Mouse (Mus musculus) myocyte (in vitro differentiated cells): Measurements from ENCODE around the gene Slain1. TPM values are rescaled to one million over a fixed set of nuclear protein-coding genes. Genes with fewer than 3 reads are reported as not detected.

ENCODE experiments used
- H3K27me3 ChIP-seq: one replicate; pipeline ENCODE4 v1.6.1; 2011; ENCODE audit not compliant: control insufficient read depth, insufficient read depth, insufficient read length
- H3K36me3 ChIP-seq: one replicate; pipeline ENCODE4 v1.6.1; 2011; ENCODE audit not compliant: control insufficient read depth, insufficient read depth
- H3K4me2 ChIP-seq: one replicate; pipeline ENCODE4 v1.6.1; 2011; ENCODE audit warnings: low read depth, control low read depth
- H3K4me3 ChIP-seq: one replicate; pipeline ENCODE4 v1.5.1; 2011; ENCODE audit warnings: mild to moderate bottlenecking, control low read depth, moderate library complexity
- H3K79me2 ChIP-seq: one replicate; pipeline ENCODE4 v1.6.1; 2011; ENCODE audit not compliant: control insufficient read depth, insufficient read depth
- H3ac ChIP-seq: one replicate; pipeline ENCODE4 v1.6.1; 2011; ENCODE audit not compliant: control insufficient read depth, insufficient read length
- CEBPB ChIP-seq: IDR thresholded peaks from 2 replicates; pipeline ENCODE4 v1.6.1; 2011; ENCODE audit warnings: mild to moderate bottlenecking, moderate library complexity; ENCODE audit not compliant: poor library complexity, insufficient read depth, severe bottlenecking
- E2F4 ChIP-seq: IDR thresholded peaks from one replicate; pipeline ENCODE4 v1.6.1; 2011; ENCODE audit warnings: mild to moderate bottlenecking, control low read depth, moderate library complexity; ENCODE audit not compliant: insufficient read depth
- MAX ChIP-seq: IDR thresholded peaks from one replicate; pipeline ENCODE4 v1.6.1; 2011; ENCODE audit warnings: low read depth, mild to moderate bottlenecking, control low read depth
- MYOD1 ChIP-seq, 3 experiments: IDR thresholded peaks; one replicate each; pipeline ENCODE4 v1.6.1; 2011; ENCODE audit warnings: control low read depth in 2 of 3, low read depth in 2 of 3, mild to moderate bottlenecking in 2 of 3, moderate library complexity in 1 of 3; ENCODE audit not compliant: insufficient read length in 2 of 3, control insufficient read depth in 1 of 3
- MYOG ChIP-seq, 3 experiments: IDR thresholded peaks; one replicate each; pipeline ENCODE4 v1.6.1; 2011; ENCODE audit warnings: control low read depth in 2 of 3, low read depth in 2 of 3, mild to moderate bottlenecking in 2 of 3; ENCODE audit not compliant: insufficient read length in 2 of 3, control insufficient read depth in 1 of 3, insufficient read depth in 1 of 3
- POLR2A ChIP-seq: IDR thresholded peaks from one replicate; pipeline ENCODE4 v1.6.1; 2011; ENCODE audit warnings: low read depth, mild to moderate bottlenecking, control low read depth, moderate library complexity; ENCODE audit not compliant: insufficient read length
- POLR2AphosphoS2 ChIP-seq: IDR thresholded peaks from one replicate; pipeline ENCODE4 v1.6.1; 2011; ENCODE audit warnings: low read depth, control low read depth; ENCODE audit not compliant: insufficient read length
- REST ChIP-seq: IDR thresholded peaks from one replicate; pipeline ENCODE4 v1.6.1; 2011; ENCODE audit warnings: mild to moderate bottlenecking, control low read depth, moderate library complexity; ENCODE audit not compliant: insufficient read depth, insufficient read length
- SRF ChIP-seq: IDR thresholded peaks from one replicate; pipeline ENCODE4 v1.6.1; 2011; ENCODE audit warnings: low read depth; ENCODE audit not compliant: control insufficient read depth, insufficient read length
- TCF12 ChIP-seq: IDR thresholded peaks from one replicate; pipeline ENCODE4 v1.6.1; 2011; ENCODE audit warnings: mild to moderate bottlenecking, control low read depth; ENCODE audit not compliant: poor library complexity, insufficient read depth, severe bottlenecking
- TCF3 ChIP-seq: IDR thresholded peaks from one replicate; pipeline ENCODE4 v1.6.1; 2011; ENCODE audit warnings: low read depth, control low read depth; ENCODE audit not compliant: insufficient read length
- USF1 ChIP-seq: IDR thresholded peaks from one replicate; pipeline ENCODE4 v1.6.1; 2011; ENCODE audit warnings: low read depth, mild to moderate bottlenecking, control low read depth, moderate library complexity
- polyA plus RNA-seq: library from polyadenylated mRNA; unstranded; fragments of >200 nt; fragmentation: generic; extraction: Trizol; gene quantifications from one replicate; pipeline ENCODE4 v1.2.1, GENCODE M21; 2012; ENCODE audit warnings: missing spikeins

The Slain1 gene
- polyA plus RNA-seq, 1 experiment: not detected

DNA sequence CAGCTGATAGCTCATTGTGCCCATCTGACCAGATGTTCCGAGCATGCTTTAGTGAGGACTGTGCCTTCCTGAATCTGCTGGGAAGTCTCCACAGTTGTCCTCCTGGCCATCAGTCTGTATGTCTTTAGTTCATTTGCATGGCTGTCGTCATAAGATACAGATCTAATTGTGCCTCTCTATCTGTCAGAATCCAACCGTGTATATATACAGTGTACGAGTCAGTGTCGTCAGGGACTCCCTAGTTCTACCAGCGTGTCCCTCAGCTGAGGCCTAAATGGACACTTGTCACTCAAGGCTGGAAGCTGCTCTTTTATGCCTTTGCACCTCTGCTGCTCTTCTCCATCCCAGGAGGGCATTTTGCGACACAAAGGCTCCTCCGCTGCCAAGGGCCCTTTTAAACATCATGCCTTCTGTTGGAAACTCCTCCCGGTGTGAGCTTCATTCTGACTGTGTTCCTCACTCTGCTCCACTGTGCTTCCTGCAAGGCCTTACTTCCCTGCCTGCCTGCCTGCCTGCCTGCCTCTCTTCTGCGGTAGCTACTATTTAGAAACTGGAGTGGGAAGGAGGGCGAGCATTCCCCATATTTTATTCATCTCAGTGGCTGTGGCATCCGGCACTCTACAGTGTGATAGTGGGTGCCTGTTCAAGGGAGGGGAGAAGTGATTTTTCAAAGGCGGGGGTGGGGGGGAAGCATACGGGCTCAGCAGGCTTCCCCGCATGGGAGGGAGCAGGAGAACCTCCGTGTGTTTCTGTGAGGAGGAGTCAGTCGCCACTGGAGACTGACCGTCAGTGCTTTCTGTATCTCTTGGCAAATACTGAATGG lies 29.6 kb downstream of the Slain1 start:
- H3K36me3 ChIP-seq: no peaks in the 10 kb centered on the region
- H3K27me3 ChIP-seq: no peaks in the 10 kb centered on the region
- H3ac ChIP-seq: no peak overlapping the region
- no peaks in the 10 kb centered on the region for H3K79me2 ChIP-seq
- no peak overlapping the region for H3K4me2 ChIP-seq
- TF ChIP-seq POLR2A: no peak
- no peak for TF ChIP-seq MYOD1 (IDR thresholded peaks at IDR 0.05; ENCODE audit: control insufficient read depth in 1 of 3, insufficient read length in 2 of 3, low read depth in 2 of 3)
- TF ChIP-seq MYOG (IDR thresholded peaks at IDR 0.05; ENCODE audit: control insufficient read depth in 1 of 3, insufficient read depth in 1 of 3, insufficient read length in 2 of 3, low read depth in 2 of 3): no peak
- no peak for TF ChIP-seq MAX
- no peak for TF ChIP-seq TCF3
- no peak for TF ChIP-seq POLR2AphosphoS2
- no peak for TF ChIP-seq USF1
- TF ChIP-seq E2F4: no peak
- TF ChIP-seq CEBPB: no peak
- no peak for TF ChIP-seq REST
- no peak for TF ChIP-seq SRF
- no peak for TF ChIP-seq TCF12
- H3K4me3 ChIP-seq: no peak overlapping the region

GRCm38 (mm10) chr14:103680285-103680819 lies 30.3 kb downstream of the Slain1 start:
- Histone ChIP-seq H3K4me2 (no peak overlapping the region), H3K79me2 (no peaks in the 10 kb centered on the region), H3K27me3 (no peaks in the 10 kb centered on the region), H3K4me3 (no peak overlapping the region), H3K36me3 (no peaks in the 10 kb centered on the region), H3ac (no peak overlapping the region)
- TF ChIP-seq TCF3 (no peak), SRF (no peak), MAX (no peak), REST (no peak), CEBPB (no peak), USF1 (no peak), MYOD1 (IDR thresholded peaks at IDR 0.05; ENCODE audit: control insufficient read depth in 1 of 3, insufficient read length in 2 of 3, low read depth in 2 of 3) (no peak), TCF12 (no peak), MYOG (IDR thresholded peaks at IDR 0.05; ENCODE audit: control insufficient read depth in 1 of 3, insufficient read depth in 1 of 3, insufficient read length in 2 of 3, low read depth in 2 of 3) (no peak), POLR2A (no peak), E2F4 (no peak), POLR2AphosphoS2 (no peak)

GRCm38 (mm10) chr14:103682633-103683390 lies 32.8 kb downstream of the Slain1 start:
- Histone ChIP-seq H3K36me3 (no peaks in the 10 kb centered on the region), H3K4me3 (no peak overlapping the region), H3K4me2 (no peak overlapping the region), H3K79me2 (no peaks in the 10 kb centered on the region), H3ac (no peak overlapping the region), H3K27me3 (no peaks in the 10 kb centered on the region)
- TF ChIP-seq CEBPB: no peak
- TF ChIP-seq TCF12: no peak

DNA sequence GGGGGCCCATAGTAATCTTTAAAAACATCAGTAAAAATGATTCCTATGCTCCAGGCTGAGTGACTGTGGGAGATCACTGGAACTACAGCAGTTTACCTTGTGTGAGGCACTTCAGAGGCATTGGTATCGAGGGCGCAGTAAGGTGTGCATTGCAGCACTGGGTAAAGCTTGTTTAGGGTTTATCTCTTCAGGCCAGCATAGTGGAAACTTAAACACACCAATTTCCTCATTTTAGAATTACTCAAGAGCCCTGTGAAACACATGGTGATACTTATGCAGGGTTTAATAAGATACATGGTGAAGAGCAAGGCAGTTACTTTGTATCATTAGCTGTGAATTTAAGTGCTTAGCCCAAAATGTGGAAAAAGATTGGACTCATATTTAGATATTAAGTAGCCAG lies 37.0 kb downstream of the Slain1 start:
- H3K79me2 ChIP-seq: no peaks in the 10 kb centered on the region
- H3K4me3 ChIP-seq: no peak overlapping the region
- TF ChIP-seq MAX (no peak), E2F4 (no peak), USF1 (no peak), TCF3 (no peak), SRF (no peak), POLR2A (no peak)
- H3K4me2 ChIP-seq: no peak overlapping the region
- no peaks in the 10 kb centered on the region for H3K36me3 ChIP-seq
- no peak overlapping the region for H3ac ChIP-seq
- no peaks in the 10 kb centered on the region for H3K27me3 ChIP-seq

DNA sequence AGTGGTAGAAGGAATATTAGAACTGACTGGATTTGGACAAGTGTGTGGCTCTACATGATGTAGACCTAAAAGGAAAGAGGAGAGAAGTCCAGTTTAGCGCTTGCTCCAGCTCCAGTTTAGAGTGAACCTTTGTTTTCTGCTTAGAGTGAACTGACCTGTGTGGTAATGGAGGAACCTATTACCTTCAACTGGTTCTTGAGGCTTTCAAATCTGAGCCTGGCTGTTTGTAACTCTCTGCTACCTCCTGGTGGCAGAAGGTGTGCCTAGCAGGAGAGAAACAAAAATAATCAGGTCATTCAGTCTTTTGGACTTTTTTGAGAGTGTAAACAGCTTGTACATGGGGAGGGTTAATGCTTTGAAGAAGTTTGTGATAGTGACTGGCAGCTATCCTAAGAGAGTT lies 44.3 kb downstream of the Slain1 start:
- Histone ChIP-seq H3K4me3 (no peak overlapping the region), H3K79me2 (no peaks in the 10 kb centered on the region), H3ac (no peak overlapping the region), H3K27me3 (no peaks in the 10 kb centered on the region), H3K4me2 (no peak overlapping the region), H3K36me3 (no peaks in the 10 kb centered on the region)
- TF ChIP-seq POLR2A (no peak), REST (no peak), POLR2AphosphoS2 (no peak), MYOD1 (IDR thresholded peaks at IDR 0.05; ENCODE audit: control insufficient read depth in 1 of 3, insufficient read length in 2 of 3, low read depth in 2 of 3) (no peak), E2F4 (no peak), CEBPB (no peak)
